Mouse (Mus musculus) heart, adult 18-20 months (tissue): ENCODE data around the gene Inha. TPM values are rescaled to one million over a fixed set of nuclear protein-coding genes. Genes with fewer than 3 reads are reported as not detected.

Experiments
- DNase-seq, 2 experiments: peaks; one replicate each; pipeline ENCODE4 v3.0.0; 2021 to 2022; ENCODE audit warnings: mixed read lengths in 1 of 2
- total RNA-seq, 2 experiments: library from RNA; stranded (reverse); gene quantifications; 2 replicates each; pipeline ENCODE4 v1.2.3; 2021

Inha gene
- total RNA-seq, 2 experiments from 2014 or later, result 3.0 to 3.1 TPM

DNA sequence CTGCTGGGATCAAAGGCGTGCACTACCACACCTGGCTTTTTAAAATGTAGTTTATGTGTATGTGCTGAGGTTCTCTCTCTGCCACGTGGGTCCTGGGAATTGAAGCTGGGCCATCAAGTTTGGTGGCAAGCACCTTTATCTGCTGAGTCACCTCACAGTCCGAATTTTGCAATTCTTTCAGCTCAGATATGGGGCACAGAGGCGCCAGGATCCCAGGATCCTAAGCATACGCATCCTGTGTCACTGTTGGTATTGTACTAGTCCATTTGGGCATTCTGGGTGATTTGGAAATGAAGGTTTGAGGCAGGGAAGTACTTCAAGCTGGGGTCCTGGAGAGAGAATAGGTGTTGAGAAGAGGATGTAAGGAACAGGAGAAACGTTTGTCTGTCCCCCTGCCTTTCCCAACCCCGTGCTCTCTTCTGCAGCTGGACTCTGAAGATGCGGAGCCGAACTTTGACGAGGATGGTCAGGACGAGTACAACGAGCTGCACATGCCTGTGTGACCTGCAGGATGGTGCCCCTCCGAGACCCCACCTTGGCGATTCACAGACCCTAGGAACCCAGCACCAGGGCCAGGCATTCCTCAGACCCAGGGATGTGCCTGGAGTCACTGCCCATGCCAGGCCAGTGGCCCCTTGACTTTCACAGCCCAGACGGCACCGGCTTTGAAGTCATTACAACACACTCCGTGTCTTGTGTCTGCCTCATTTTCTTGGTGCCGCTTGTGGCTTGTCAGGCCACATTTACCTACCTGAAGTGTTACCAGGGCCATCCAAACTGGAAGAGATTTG is 51.7 kb downstream of the Inha start:
- peak in 1 of 2 experiments; percentile 23 for DNase-seq

- DNase-seq, result peak; percentile 93 to 94
These were observed 52.5 kb downstream of the Inha start for GRCm38 (mm10) chr1:75559212-75559925.

Other genes with a start within 250 kb of the Inha start
- gene Ptprn, start 242.6 kb upstream of the Inha start, total RNA-seq, result 1 to 10 TPM; 1.2 to 2.0 TPM
- gene Resp18, start 228.7 kb upstream of the Inha start, total RNA-seq, result not detected
- gene Dnpep, start 189.1 kb upstream of the Inha start, total RNA-seq, result 10 to 100 TPM; 80.9 to 88.3 TPM
- 1,000 to 10,000 TPM; 1,347 to 1,386 TPM for gene Des, start 146.7 kb upstream of the Inha start, total RNA-seq
- gene Speg, start 131.8 kb upstream of the Inha start, total RNA-seq, result 100 to 1,000 TPM; 115 TPM
- 10 to 100 TPM; 34.5 to 38.2 TPM for gene Gmppa, start 71.1 kb upstream of the Inha start, total RNA-seq
- not detected for gene Asic4, start 56.6 kb upstream of the Inha start, total RNA-seq
- gene Chpf, start 27.8 kb upstream of the Inha start, total RNA-seq, result 10 to 100 TPM; 22.0 to 22.4 TPM
- gene Tmem198, start 27.5 kb upstream of the Inha start, total RNA-seq, result under 1 TPM; 0.30 to 0.46 TPM
- gene Obsl1, start 625 bp upstream of the Inha start, total RNA-seq, result 100 to 1,000 TPM; 107 to 108 TPM
- gene Stk11ip, start 14.5 kb downstream of the Inha start, total RNA-seq, result 10 to 100 TPM in 1 of 2 experiments, 1 to 10 TPM in 1; 6.6 to 10.9 TPM
- 100 to 1,000 TPM; 249 to 266 TPM for gene Slc4a3, start 39.2 kb downstream of the Inha start, total RNA-seq